Mouse (Mus musculus): ENCODE results near the gene Hoxd10.

Gene Hoxd10

DNA sequence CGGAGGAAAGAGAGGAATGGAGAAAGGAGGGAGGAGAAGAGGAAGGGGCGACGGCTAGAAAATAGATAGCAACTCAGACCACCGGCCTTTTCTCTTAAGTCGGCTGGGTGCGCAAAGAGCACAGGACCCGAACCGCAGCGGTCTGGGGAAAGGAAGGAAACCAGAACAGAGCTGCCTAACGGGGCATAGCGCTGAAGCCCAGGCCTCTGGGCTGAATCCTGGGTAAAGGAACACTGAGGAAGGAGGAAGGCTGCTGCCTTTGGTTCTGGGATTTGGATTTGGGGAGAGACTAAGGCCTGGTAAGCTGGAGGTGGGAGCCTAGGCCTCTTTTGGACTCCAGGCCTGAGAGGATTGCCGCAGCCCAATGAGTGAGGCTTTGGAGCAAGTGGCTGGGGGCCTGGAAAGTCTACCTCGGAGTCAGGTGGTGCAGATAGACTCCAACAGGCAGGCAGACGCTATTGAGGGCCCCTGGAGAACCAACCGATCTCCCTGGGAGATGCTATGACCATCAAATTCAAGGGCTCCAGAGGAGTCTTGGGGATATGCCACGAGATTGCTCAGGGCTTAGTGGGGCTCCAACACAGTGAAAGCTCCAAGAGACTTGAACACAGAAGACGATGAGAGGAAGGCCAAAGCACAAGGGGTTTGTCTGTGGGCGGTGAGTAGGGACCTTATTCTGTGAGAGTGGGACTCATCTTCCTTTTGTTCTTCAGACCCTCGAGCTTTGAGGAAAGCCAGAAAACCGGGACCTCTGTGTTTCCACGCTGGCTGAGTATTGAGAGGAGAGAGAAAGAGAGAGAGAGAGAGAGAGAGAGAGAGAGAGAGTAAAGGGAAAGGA is 10.9 kb upstream of the Hoxd10 start:
- no peak for DNase-seq (ENCODE audit: low spot score)

DNA sequence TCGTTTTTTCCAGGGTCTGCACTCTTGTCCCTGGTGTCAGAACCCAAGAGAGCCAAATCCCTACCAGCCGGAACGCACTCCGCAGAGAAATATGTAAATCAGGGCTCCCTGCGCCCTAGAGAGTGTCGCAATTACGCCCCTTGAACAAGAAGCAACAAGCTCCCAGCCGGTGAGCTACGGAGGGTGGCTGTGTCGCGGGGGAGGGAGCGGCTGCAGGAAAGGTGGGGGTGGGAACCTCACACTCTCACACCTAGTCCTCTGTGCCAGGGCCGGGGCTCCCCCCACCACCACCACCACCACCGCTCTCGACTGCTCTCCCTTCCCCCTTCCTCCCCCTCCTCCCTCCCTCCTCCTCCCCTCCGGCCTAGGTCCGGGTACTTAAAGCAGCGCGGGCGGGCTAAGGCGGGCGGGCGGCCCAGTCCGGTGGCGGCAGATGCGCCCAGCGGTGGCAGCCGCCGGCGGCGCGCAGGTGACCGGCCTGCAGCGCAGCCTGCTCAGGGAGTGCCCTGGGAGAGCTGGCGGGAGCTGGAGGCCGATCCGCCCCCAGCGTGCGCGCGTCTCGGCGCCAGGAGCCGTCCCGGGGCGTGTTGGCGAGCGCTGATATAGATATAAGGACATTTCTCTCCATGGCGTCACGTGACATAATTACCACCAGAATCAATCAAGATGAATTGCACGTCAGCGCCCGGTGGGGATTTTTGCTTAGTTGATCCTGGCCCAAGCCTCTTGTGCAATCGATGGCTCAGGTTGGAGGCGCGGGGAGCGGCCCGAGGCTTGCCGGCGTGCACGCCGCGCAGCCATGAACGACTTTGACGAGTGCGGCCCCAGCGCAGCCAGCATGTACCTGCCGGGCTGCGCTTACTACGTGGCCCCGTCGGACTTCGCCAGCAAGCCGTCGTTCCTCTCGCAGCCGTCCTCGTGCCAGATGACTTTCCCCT is 9.9 kb upstream of the Hoxd10 start:
- no peak for DNase-seq (ENCODE audit: low spot score)

DNA sequence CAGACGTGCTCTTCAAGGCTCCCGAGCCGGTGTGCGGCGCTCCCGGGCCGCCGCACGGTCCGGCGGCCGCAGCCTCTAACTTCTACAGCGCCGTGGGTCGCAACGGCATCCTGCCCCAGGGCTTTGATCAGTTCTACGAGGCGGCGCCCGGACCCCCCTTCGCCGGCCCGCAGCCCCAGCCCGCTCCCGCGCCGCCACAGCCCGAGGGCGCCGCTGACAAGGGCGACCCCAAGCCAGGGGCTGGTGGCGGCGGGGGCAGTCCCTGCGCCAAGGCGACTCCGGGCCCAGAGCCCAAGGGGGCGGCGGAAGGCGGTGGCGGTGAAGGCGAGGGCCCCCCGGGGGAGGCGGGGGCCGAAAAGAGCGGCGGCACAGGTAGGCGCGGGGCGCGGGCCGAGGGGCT is 8.9 kb upstream of the Hoxd10 start:
- no peak for DNase-seq (ENCODE audit: low spot score)

DNA sequence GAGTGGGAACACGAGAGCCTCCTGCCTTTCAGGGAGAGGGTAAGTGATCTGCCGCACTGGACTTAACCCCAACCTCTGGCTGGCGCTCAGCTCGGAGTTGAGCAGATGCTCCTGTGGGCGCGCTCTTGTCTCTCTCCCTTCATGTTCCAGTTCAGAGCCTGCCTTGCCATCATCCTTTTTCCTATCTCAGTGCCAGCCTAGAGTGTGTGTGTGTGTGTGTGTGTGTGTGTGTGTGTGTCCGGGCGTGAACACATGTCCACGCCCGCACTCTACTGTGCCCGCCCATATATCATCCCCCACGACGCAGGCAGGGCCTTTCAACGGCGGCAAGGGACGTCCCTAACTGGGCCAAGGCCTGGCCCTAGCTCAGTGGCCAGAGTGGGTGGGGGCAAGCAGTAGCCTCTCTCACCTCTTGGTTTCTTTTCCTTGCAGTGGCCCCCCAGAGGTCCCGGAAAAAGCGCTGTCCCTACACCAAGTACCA is 8.2 kb upstream of the Hoxd10 start:
- DNase-seq (ENCODE audit: low spot score), result no peak

DNA sequence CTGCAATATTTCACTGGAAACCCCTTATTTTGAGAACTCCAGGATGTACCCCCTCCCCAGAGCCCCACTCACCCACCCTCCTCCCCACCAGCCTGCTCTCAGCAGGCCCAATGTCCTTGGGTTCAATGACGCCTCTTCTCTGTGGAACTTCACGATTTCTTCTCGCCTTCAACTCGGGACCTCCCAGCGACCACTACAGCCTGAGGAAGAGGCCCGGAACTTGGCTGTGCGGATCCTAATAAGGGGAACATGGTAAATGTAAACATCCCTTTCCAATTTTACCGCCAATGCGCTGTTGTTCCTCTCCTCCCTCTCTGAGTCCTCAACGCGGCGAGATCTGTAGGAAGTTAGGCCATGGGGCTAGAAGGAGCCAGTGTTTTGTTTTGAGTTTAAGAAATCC is 7.6 kb upstream of the Hoxd10 start:
- no peak for DNase-seq (ENCODE audit: low spot score)

DNA sequence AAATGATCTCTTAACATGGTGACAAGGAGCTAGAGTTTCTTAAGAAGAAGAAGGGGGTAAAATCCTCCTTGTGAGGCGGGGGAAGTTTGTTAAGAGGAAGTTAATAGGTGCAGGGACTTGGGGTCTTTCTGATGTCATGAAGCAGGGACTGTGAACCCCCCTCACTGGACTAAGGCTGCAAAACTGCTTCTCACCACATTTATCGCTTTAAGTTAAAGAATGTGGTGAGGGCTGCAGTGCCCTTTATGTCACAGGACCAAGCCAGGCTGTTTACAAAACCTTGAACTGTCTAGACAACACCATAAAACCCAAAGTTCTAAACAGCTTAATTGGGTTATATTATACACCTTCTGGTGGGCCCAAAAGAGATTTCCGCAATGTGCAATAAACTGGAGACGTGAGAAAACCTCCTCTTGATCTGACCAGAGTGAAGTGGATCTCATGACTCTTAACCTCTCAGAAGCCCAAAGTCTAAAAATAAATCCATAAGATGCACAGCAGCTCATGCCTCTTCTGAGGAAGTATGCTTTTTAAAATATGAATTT is 6.6 kb upstream of the Hoxd10 start:
- DNase-seq (ENCODE audit: low spot score), result no peak

DNA sequence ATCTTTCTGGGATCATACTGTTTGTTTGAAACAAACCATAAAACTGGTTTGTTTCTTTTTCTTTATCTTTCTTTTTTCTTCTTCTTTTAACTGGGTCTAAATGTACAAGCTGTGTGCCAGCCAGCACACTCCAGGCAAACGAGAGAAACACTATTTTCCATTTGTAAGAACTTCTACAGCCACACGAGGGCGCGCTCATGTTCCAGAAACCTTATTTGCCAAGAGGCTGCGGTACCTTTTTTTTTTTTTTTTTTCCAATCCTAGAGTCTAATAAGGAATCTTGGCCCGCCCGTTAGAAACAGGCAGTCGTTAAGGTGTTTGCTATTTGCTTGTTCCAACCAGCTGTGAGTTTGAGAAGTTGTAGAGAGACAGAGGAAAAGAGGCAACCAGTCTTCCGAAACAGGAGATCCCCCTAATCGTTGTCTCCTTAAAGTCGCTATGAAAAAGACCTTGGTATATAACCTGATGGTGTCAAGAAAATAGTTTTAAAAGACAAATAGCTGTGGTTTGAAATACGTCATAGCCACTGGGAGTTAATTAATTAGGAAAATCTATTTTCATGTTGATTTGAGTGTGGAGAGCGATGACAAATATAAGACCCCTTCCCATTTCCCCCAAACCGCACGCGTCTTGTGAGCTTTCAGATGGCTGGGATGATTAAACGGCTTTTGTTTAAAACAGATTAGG is 5.3 kb upstream of the Hoxd10 start:
- DNase-seq (ENCODE audit: low spot score), result no peak

DNA sequence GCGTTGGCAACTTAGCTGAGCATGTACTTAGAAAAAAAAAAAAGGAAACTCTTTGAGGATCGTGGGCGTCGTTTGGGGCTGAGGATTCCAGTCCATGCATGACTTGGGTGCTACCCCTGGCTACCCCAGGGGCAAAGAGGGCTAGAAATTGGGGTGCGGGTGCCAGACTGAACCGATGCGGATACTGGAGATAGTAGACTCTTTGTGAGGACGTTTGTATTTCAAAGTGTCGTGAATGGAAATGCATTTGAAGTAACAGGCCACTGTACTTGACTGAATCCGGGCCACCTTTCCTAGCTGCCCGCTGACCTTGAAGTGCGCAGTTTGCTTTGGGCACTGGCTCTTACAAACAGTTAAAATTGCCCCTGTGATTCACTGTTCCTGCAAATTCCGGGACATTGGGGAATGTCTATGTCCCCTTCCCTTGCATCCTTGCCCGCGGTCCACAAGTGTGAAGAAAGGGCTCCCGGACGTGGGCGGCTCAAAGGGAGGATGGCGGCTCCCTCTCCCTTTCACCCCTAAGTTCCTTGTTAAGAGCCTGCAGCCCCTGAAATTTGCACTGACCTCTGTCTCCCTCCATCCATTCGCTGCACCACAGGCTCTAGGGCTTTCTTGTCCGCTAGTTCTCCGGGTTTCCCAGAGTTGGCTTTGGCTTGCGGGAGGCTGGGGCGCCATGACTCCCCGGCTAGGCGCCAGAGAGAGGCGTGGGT is 4.6 kb upstream of the Hoxd10 start:
- DNase-seq (ENCODE audit: low spot score), result no peak

DNA sequence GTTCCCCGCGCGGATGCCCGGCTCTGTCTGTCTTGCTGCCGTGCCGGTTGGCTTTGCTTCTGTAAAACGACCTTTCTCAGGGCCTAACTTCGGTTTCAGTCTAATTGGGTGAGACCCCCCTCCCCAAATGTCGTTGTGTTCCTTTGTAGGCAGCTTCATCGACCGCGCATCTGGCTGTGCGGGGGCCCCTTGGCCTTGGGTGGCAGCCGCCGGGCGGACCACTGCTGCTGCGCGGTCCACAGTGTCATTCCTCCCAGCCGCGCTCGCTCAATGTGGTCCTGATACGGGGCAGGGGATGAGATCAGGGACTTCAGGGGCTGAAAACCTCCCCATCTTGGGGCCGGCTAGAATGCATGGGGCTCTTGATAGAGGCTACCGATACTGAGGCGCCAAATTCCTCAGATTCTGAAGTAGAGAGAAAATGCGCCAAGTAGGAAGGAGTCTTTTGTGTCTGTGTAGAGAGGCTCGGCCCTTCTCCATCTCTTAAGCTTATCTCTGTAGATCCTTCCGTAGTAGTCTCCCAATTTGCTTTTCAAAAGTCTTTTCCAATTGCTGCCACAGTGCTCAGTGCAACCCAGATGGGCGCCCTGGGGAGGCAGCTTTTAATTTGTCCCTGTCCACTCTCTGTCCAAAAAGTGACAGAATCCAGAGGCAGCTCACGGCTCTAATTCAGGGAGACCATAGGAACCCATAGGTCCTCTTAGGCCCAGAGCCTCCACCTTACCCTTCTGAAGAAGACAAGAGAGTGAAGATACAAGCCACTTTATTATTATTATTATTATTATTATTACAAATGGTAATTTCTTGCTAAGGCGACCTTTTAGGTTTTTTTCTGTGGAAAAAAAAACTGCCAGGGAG is 3.8 kb upstream of the Hoxd10 start:
- DNase-seq (ENCODE audit: low spot score), result no peak

DNA sequence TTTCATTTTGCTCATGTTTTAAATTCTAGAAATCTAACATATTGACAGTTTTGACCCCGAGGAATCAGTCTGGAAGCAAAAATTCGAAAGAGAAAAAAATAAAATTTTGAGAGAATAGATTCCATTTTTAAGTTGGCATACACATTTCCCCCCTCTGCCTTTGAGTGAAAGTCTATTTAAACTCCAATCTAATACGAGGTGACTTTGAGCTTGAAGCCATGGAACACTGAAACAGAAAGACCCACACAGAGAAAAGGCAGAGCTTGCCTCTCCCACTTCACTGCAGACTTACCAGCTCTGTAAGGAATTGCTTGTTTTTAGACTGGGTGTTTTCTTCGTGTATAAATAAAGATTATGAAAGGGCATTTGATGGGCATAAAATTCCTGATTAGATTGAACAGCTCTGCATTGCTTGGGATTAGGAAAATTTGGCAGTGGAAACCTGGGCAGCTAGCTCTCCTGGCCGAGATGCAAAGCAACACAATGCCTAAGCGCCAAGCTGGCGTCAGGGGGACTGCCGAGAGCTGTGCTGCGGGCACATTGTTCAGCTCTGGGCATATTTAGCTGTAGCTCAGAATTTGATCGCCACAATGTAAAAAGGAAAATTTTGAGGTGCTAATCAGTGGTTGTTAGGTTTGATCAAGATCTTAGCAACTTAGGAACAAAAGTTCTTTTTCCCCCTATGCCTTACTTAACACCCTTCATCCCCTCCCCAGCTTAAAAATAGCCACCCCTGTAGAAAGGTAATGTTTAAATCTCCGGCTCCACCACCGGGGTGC is 2.7 kb upstream of the Hoxd10 start:
- no peak for DNase-seq (ENCODE audit: low spot score)

DNA sequence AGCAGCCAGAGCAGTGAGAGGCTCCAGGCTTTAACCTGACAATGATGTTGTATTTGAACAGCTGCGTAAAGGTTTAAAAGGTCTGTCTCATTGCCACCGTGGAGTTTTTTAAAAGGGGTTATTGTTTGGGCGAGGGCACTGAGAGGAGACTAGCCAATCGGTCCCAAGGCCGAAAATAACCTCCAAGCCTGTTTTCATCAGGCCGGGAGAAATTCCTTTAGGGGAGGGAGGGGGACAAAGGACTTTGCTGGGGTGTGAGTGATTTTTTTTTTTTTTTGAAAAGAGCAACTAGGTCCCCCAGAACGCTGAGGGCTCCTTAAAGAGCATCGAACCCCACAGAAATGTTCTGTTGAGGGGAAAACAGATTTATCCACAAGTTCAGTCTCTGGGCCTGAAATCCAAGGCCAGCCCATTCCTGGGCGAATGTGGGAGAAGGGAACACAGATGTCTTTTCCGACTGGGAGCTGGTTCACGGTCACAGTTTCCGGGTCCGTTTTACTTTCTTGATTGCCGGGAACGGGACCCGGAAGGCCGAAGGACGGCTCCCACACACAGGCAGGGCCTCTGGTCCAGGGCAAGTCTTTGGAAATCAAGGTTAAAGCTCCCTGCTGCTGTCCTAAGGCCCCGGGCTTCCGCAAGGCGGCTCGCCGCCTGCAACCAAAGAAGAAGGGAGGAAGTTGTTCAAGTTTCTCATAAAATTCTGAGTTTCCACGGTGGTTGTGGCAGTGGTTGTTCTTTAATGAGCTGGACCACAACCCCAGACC is 2.0 kb upstream of the Hoxd10 start:
- DNase-seq (ENCODE audit: low spot score), result no peak

DNA sequence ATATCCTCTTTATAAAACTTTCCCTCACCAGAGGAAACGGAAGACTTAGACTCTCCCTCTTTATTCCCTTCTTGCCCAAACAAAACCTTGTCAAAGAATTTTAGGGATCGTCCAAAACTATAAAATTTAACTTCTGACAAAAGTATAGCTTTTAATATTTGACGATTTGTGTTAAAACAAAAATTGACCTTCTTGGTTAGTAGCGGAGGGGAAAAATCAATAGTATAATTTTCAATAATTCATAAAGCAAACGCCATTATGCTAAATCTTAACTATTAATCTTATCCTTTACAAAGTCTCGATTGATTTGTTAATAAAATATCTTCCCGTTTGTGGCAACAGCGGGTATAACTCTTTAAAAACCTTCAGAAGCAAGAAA is 1.4 kb upstream of the Hoxd10 start:
- no peak for DNase-seq (ENCODE audit: low spot score)

DNA sequence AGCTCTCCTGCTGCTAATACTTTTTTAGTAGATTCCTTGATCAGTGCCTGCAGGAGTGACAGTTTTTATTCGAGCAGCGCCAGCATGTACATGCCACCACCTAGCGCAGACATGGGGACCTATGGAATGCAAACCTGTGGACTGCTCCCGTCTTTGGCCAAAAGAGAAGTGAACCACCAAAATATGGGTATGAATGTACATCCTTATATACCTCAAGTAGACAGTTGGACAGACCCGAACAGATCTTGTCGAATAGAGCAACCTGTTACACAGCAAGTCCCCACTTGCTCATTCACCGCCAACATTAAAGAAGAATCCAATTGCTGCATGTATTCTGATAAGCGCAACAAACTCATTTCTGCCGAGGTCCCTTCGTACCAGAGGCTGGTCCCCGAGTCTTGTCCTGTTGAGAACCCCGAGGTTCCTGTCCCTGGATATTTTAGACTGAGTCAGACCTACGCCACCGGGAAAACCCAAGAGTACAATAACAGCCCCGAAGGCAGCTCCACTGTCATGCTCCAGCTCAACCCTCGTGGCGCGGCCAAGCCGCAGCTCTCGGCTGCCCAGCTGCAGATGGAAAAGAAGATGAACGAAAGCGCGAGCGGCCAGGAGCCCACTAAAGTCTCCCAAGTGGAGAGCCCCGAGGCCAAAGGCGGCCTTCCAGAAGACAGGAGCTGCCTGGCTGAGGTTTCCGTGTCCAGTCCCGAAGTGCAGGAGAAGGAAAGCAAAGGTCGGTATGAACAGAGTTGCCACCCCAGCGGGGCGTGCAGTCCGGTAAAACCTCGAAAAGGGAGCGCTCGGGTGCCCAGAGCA is 477 bp downstream of the Hoxd10 start:
- no peak for DNase-seq (ENCODE audit: low spot score)

DNA sequence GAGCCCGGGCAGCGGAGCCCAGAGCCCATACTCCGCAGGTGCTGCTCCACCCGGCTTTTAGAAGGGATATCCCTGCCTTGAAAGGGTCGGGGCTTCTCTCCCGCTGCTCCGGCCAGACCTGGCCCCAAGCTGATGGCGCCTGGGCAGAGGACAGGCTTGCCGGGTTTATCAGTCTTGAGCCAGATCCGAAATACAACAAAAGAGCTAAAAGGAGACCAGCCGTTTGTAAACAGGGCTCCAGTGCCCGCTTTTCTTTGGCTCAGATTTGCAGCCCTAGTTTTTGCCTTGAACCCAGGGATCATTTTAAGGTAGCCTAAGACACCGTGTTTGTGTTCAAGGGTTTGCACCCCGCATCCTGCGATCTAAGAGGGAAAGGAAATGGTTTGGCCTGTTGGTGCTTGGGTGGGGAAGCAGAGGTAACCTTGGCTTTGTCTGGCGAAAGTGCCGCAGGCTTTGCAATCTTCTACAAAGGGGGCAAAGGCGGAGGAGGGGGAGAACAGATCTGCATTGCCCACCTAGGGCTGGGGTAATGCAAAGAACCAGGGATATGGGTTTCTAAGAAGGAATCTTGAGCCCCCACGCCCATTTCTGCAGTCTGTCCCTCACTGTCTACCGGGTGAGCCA is 1.2 kb downstream of the Hoxd10 start:
- no peak for DNase-seq (ENCODE audit: low spot score)

DNA sequence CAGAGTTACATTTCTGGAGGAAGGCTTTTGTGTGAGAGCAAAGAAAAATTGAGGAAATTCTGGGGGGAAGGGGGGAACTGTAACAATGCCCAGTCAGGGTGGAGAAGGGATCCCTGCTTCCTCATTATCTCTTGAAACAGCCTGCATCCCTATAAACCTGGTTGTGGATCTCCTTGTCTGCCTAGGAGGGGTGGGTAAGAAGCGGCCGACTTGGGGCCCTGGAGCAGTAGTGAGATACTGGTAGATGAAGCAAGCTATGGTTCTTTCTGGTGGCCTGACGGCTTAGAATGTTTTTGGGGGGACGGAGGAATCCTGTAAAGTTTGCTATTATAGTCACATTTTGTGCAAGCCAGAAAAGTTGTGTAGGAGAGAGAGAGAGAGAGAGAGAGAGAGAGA is 1.7 kb downstream of the Hoxd10 start:
- no peak for DNase-seq (ENCODE audit: low spot score)

DNA sequence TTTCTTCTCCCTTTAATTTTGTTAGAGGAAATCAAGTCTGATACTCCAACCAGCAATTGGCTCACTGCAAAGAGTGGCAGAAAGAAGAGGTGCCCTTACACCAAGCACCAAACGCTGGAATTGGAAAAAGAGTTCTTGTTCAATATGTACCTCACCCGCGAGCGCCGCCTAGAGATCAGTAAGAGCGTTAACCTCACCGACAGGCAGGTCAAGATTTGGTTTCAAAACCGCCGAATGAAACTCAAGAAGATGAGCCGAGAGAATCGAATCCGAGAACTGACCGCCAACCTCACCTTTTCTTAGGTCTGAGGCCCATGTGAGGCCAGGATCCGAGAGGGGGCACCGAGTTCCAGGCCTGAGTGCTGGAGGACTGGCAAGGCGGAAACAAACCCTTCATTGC is 2.3 kb downstream of the Hoxd10 start:
- no peak for DNase-seq (ENCODE audit: low spot score)

DNA sequence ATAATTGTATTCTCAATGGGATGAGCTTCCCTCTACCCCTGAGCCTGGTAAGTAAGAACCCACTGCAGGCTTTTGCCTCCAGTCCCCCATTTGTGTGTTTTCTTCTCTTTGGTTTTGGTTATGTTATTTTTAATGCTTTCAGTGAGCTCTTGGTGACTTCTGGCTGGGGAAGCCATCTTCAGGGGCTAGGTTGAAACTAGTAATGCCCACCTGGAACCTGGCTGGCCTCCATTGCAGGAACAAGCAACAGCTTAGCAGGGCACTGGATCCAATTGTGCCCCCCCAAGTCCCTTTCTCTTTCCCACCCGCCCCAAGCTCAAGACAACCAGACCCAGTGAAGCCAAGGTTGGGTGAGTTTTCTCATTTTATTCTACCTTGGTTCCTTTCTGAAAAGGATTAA is 3.7 kb downstream of the Hoxd10 start:
- no peak for DNase-seq (ENCODE audit: low spot score)
